Mouse (Mus musculus) olfactory bulb, adult 2 months (tissue): ENCODE data around the gene Qars. TPM values are rescaled to one million over a fixed set of nuclear protein-coding genes. Genes with fewer than 3 reads are reported as not detected.

Experiments
- H3K27ac ChIP-seq: fragments of 200-500 bp; 2 replicates; pipeline ENCODE4 v1.5.1; 2012; ENCODE audit warnings: low read depth, low read length; ENCODE audit not compliant: insufficient read depth
- H3K4me1 ChIP-seq: fragments of 200-500 bp; 2 replicates; pipeline ENCODE4 v1.6.1; 2012; ENCODE audit warnings: low read length; ENCODE audit not compliant: control insufficient read depth, insufficient read depth
- H3K4me3 ChIP-seq: fragments of 200-500 bp; 2 replicates; pipeline ENCODE4 v1.5.1; 2012; ENCODE audit warnings: mild to moderate bottlenecking, low read depth, low read length, moderate library complexity; ENCODE audit not compliant: insufficient read depth
- CTCF ChIP-seq: fragments of 200-500 bp; IDR thresholded peaks from 2 replicates; pipeline ENCODE4 v1.5.1; 2012; ENCODE audit warnings: low read depth, mild to moderate bottlenecking, low read length, moderate library complexity; ENCODE audit not compliant: insufficient read depth
- POLR2A ChIP-seq: fragments of 200-500 bp; IDR thresholded peaks from 2 replicates; pipeline ENCODE4 v1.6.1; 2012; ENCODE audit warnings: mild to moderate bottlenecking, low read depth, low read length, moderate library complexity; ENCODE audit not compliant: insufficient read depth
- WGBS: fragments of 180-500 bp; shearing (Covaris S2); methylation state at CpG from one replicate; pipeline ENCODE4 v1.1.7; 2018; 5-methylcytosine and 5-hydroxymethylcytosine counted together
- polyA plus RNA-seq: library from polyadenylated mRNA; stranded (reverse); fragments of >200 nt; gene quantifications from 2 replicates; pipeline ENCODE4 v1.2.4, GENCODE M21; 2012; ENCODE audit warnings: low replicate concordance; ENCODE audit not compliant: missing spikeins, insufficient read depth, insufficient read length

Gene Qars
- polyA plus RNA-seq, 1 experiment, result not detected

DNA sequence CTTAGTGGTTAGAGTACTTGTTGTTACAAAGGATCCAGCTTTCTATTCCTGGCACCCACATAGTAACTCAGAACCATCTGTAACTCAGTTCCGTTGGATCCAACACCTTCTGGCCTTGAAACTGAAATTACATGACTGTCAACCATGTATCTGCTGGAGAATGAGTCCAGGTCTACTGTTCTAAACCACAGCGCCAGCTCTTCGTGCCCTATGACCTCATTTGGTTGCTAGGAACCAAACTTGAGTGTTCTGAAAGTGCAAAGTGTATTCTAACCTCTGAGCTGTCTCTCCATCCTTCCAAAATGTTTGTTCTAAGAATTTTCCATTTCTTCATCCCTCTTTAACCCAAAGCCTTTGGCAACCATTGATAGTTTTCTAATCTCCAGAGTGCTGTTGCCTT is 38.5 kb downstream of the Qars start:
- Histone ChIP-seq H3K4me1 (no peaks in the 10 kb centered on the region), H3K4me3 (no peak overlapping the region), H3K27ac (no peak overlapping the region)
- 90% methylated on average over 3 of the region's 3 CpGs for WGBS
- TF ChIP-seq CTCF, result no peak

DNA sequence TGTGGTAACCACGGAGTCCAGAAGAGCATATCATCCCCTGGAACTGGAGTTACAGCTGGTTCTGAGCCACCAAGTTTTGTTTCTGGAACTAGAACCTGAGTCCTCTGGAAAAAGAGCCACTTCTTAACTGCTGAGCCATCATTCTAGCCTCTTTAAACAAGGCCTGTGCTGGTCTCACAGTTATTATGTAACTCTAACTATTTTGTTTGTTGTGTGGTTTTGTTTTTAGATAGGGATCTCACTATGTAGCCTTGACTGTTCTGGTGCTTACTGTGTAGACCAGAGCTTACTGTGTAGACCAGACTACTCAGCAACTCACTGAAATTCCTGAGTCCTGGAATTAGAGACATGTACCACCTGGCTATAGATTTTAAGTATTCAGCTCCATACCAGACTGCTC is 39.4 kb downstream of the Qars start:
- H3K27ac ChIP-seq, result no peak overlapping the region
- WGBS, result 86% methylated on average over 1 of the region's 1 CpGs
- no peaks in the 10 kb centered on the region for H3K4me1 ChIP-seq
- TF ChIP-seq CTCF, result no peak
- no peak for TF ChIP-seq POLR2A
- no peak overlapping the region for H3K4me3 ChIP-seq

DNA sequence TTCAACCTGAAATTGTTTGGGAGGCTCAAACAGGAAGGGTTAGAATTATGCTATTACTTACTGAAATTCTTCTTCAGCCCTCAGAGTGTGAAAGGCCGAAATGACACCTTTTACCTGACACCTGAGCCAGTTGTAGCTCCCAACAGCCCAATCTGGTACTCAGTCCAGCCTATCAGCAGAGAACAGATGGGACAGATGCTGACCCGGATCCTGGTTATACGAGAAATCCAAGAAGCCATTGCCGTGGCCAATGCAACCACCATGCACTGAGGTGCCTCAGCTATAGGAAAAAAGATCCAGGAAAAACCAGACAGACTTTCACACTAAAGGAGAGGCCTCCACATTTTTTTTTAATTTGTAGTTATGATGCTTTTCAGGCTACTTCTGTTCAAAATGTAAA is 51.7 kb downstream of the Qars start:
- no peak overlapping the region for H3K4me3 ChIP-seq
- TF ChIP-seq CTCF (no peak), POLR2A (no peak)
- no peak overlapping the region for H3K27ac ChIP-seq
- WGBS, result 90% methylated on average over 4 of the region's 4 CpGs
- peaks cover 15% of the 10 kb centered on the region for H3K4me1 ChIP-seq

DNA sequence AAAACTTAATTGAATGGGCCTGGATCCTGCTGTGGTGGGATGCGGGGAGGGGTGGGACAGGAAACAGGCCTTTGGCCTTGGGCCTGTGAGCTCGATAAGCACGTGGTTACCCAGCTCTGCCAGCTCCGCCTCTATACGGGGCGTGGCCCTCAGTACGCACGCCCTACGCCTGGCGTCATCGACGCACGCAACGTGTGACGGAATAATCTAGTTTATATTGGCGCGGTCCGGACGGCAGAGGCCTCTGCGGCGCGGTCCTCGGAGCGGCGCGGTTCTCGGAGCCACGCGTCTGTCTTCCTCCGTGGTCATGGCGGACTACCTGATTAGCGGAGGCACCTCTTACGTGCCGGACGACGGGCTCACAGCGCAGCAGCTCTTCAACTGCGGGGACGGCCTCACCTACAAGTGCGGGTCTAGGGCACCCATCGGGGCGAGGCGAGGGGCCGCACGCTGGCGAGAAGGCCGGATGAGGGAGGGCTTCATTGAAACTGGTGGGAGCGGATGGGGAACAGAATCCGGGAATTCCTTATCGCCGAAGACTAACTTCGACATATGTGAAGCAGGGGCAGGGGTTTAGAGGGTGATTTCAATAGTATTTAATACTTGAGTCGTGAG is 52.8 kb downstream of the Qars start, which contains the start of gene Impdh2:
Gene Impdh2, plus strand, starts transcription at position 60 of the 615 bp plus-strand sequence.
- H3K4me3 ChIP-seq, result peak within 1 kb of the TSS; percentile 83
- WGBS, result under 1% methylated on average over 53 of the region's 53 CpGs
- H3K27ac ChIP-seq, result peak within 1 kb of the TSS; percentile 48; the same call in 1 of the 2 replicates
- TF ChIP-seq POLR2A (peak; percentile 84), CTCF (no peak)
- peaks cover 16% of the 10 kb centered on the region for H3K4me1 ChIP-seq

DNA sequence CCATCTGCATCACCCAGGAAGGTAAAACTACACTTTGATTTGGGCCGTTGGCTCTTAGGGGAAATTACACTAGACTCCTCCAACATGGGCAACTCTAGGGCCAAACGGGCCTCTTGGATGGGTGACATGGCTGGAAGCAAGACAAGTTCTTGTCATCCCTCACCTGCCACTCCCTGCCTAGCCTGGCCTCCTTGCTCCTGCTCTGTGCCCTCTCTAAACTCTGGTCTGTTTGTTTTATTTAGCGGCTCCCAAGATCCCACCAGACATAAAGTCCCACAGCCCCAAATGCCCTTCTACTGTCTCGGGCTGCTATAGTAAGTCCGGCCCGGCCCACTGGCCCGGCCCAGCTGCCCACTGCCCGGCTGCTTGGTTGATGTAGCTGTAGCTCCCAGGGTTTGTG is 56.2 kb downstream of the Qars start:
- TF ChIP-seq CTCF, result no peak
- TF ChIP-seq POLR2A, result no peak
- WGBS, result 94% methylated on average over 8 of the region's 8 CpGs
- H3K4me1 ChIP-seq, result peaks cover 32% of the 10 kb centered on the region
- H3K27ac ChIP-seq, result no peak overlapping the region
- no peak overlapping the region for H3K4me3 ChIP-seq

DNA sequence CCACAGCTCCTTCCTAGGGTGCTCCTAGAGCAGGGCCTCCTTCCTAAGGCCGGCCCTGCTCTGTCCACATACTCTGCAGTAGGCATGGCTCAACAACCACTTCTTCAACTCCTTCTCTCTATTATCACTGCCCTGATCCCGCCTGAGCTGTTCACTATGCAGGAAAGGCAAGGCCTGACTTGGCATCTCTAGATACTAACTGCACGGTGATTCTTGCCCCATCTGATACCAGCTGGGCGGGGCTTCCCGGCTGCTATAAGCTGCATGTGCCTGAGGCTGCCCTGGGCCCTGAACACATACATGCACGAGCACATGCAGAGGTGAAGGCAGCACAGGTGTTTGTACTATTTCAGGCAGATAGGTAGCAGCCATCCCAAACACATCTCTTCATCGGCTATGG is 56.6 kb downstream of the Qars start:
- Histone ChIP-seq H3K4me1 (peaks cover 33% of the 10 kb centered on the region), H3K27ac (no peak overlapping the region), H3K4me3 (no peak overlapping the region)
- TF ChIP-seq POLR2A, result no peak
- no peak for TF ChIP-seq CTCF
- 77% methylated on average over 7 of the region's 7 CpGs for WGBS

Other genes with a start within 250 kb of the Qars start
- gene Dag1, start 243.7 kb upstream of the Qars start, polyA plus RNA-seq, result not detected in 2 replicates
- gene Nicn1, start 217.3 kb upstream of the Qars start, polyA plus RNA-seq, result not detected in 2 replicates
- not detected in 2 replicates for gene Amt, start 210.9 kb upstream of the Qars start, polyA plus RNA-seq
- 187 and 421 TPM in 2 replicates for gene Rhoa, start 201.6 kb upstream of the Qars start, polyA plus RNA-seq
- not detected in 2 replicates for gene Tcta, start 201.5 kb upstream of the Qars start, polyA plus RNA-seq
- not detected in 2 replicates for gene Gpx1, start 168.8 kb upstream of the Qars start, polyA plus RNA-seq
- gene Usp4, start 159.9 kb upstream of the Qars start, polyA plus RNA-seq, result not detected in 2 replicates
- gene 1700102P08Rik, start 114.9 kb upstream of the Qars start, polyA plus RNA-seq, result not detected in 2 replicates
- not detected in 2 replicates for gene Ccdc36, start 79.2 kb upstream of the Qars start, polyA plus RNA-seq
- gene BC048562, start 71.2 kb upstream of the Qars start, polyA plus RNA-seq, result not detected in 2 replicates
- gene Ccdc71, start 47.2 kb upstream of the Qars start, polyA plus RNA-seq, result not detected in 2 replicates
- not detected in 2 replicates for gene Klhdc8b, start 46.1 kb upstream of the Qars start, polyA plus RNA-seq
- gene Lamb2, start 28.0 kb upstream of the Qars start, polyA plus RNA-seq, result not detected in 2 replicates
- gene Usp19, start 17.1 kb upstream of the Qars start, polyA plus RNA-seq, result 102 and 511 TPM in 2 replicates
- not detected in 2 replicates for gene Qrich1, start 9.1 kb downstream of the Qars start, polyA plus RNA-seq
- not detected in 2 replicates for gene Impdh2, start 52.6 kb downstream of the Qars start, polyA plus RNA-seq
- not detected in 2 replicates for gene Ndufaf3, start 59.7 kb downstream of the Qars start, polyA plus RNA-seq
- not detected in 2 replicates for gene Dalrd3, start 62.2 kb downstream of the Qars start, polyA plus RNA-seq
- 73.0 TPM in 1 of 2 replicates, not detected in the other for gene Wdr6, start 71.0 kb downstream of the Qars start, polyA plus RNA-seq
- not detected in 2 replicates for gene P4htm, start 90.0 kb downstream of the Qars start, polyA plus RNA-seq
- gene Arih2, start 141.7 kb downstream of the Qars start, polyA plus RNA-seq, result not detected in 2 replicates
- gene Slc25a20, start 154.4 kb downstream of the Qars start, polyA plus RNA-seq, result not detected in 2 replicates
- not detected in 2 replicates for gene Prkar2a, start 181.6 kb downstream of the Qars start, polyA plus RNA-seq